ENCODE assay signal across 16 mouse cellular contexts in genomic region chr12:34220051-34220926, GRCm38 (mm10).
A peak's percentile ranks its signal among the peaks of the same experiment; 100 is the strongest.
DNase-seq lines count a peak whose midpoint lies in the region; ATAC-seq lines count a peak whose summit lies in the region.
"Had no signal": no experiment of that assay in that cellular context is flagged by ENCODE, and none has a peak within 500 bp of the region (broad histone marks: within the 10 kb centered on the region; RNA-seq: fewer than 3 reads in every experiment).

No protein-coding gene starts in this region.

- 9% methylated on average over 9 of the region's 9 CpGs for WGBS in limb, embryonic 12.5 days

- no peak; the same call in 1 of the 2 replicates for ATAC-seq in limb, embryonic 12.5 days (ENCODE audit: insufficient number of reproducible peaks, insufficient read depth, low FRiP score, low TSS enrichment, low read depth)
- ATAC-seq: forebrain, postnatal 0 days; intestine, postnatal 0 days had no signal

- no peaks in the 10 kb centered on the region for H3K9me3 ChIP-seq in limb, embryonic 12.5 days
- H3K9me3 ChIP-seq: lung, embryonic 15.5 days; midbrain, embryonic 12.5 days had no signal

- H3K27ac ChIP-seq in limb, embryonic 12.5 days = peak overlapping the region; percentile 85
- H3K27ac ChIP-seq: layer of hippocampus, adult 2 months; lung, embryonic 15.5 days; midbrain, embryonic 12.5 days had no signal

- H3K27me3 ChIP-seq in limb, embryonic 12.5 days = peaks cover 3% of the 10 kb centered on the region; the same call in 1 of the 2 replicates
- H3K27me3 ChIP-seq: lung, embryonic 15.5 days; midbrain, embryonic 12.5 days had no signal

- no peak overlapping the region for H3K9ac ChIP-seq in limb, embryonic 12.5 days (replicated peaks)
- H3K9ac ChIP-seq: forebrain, postnatal 0 days; lung, embryonic 15.5 days; midbrain, embryonic 12.5 days had no signal

- no peaks in the 10 kb centered on the region for H3K36me3 ChIP-seq in limb, embryonic 12.5 days
- H3K36me3 ChIP-seq: lung, embryonic 15.5 days; midbrain, embryonic 12.5 days had no signal

- intact Hi-C loops in left cerebral cortex, postnatal 36 days (cut with DNase I) = no loop called here

- peaks cover 40% of the 10 kb centered on the region for H3K4me1 ChIP-seq in limb, embryonic 12.5 days (replicated peaks)
- H3K4me1 ChIP-seq: lung, embryonic 15.5 days; midbrain, embryonic 12.5 days had no signal

- H3K4me3 ChIP-seq in limb, embryonic 12.5 days (replicated peaks) = no peak overlapping the region; the same call in 1 of the 2 replicates
- H3K4me3 ChIP-seq: layer of hippocampus, adult 2 months; lung, embryonic 15.5 days; midbrain, embryonic 12.5 days had no signal

- DNase-seq in 3T3-L1 (ENCODE audit: low read depth, low spot score) (peak; percentile 45), MN1 (ENCODE audit: low spot score) (peak; percentile 17)
- DNase-seq in embryo, embryonic 9.5 days (ENCODE audit: extremely low spot score) = peak; percentile 32
- DNase-seq in left cerebral cortex, postnatal 36 days (ENCODE audit: low spot score in 2 of 2) = no peak
- no peak for DNase-seq in heart, adult 9 months (ENCODE audit: low spot score in 2 of 2)
- DNase-seq in testis, postnatal 10 days (ENCODE audit: low spot score) = no peak
- DNase-seq: forebrain, postnatal 0 days; heart, adult 18-20 months; heart, postnatal 36 days; right cerebral cortex, postnatal 14 days; thymus, postnatal 14 days had no signal

- H3K4me2 ChIP-seq in limb, embryonic 12.5 days = peak overlapping the region; percentile 43
- H3K4me2 ChIP-seq: lung, embryonic 15.5 days; midbrain, embryonic 12.5 days had no signal

Comparison
In these comparisons a context has a peak if more than half of its experiments do, and no peak if none do; other contexts are left out.
1. DNase-seq: peak in 3T3-L1 (single experiment), MN1 (single experiment) and embryo, embryonic 9.5 days (single experiment); none in left cerebral cortex, postnatal 36 days (0 of 2), heart, adult 9 months (0 of 2) and testis, postnatal 10 days (single experiment).